Mouse (Mus musculus) stomach, embryonic 15.5 days (tissue): ENCODE measurements around the gene Trim69. TPM values are rescaled to one million over a fixed set of nuclear protein-coding genes. Genes with fewer than 3 reads are reported as not detected.
"Not testable (repeated sequence)": the region's sequence is repeated elsewhere in the genome, so short reads cannot be mapped to it uniquely, and the experiment has no call there.

Experiments
- ATAC-seq: fragments of 200-750 bp; cut with Nextera tagmentation; 2 replicates; pipeline ENCODE4 v1.8.0; 2017; ENCODE audit warnings: low read depth, moderate number of reproducible peaks, moderate TSS enrichment; ENCODE audit not compliant: insufficient read depth, low FRiP score
- H3K27ac ChIP-seq: fragments of 300-500 bp; sonication (generic); 2 replicates; pipeline ENCODE4 v1.5.1; 2015; ENCODE audit warnings: mild to moderate bottlenecking, inconsistent platforms
- H3K27me3 ChIP-seq: fragments of 300-500 bp; sonication (generic); replicated peaks from 2 replicates; pipeline ENCODE4 v1.6.1; 2015; ENCODE audit warnings: inconsistent platforms
- H3K36me3 ChIP-seq: fragments of 300-500 bp; sonication (generic); 2 replicates; pipeline ENCODE4 v1.6.1; 2015; ENCODE audit warnings: inconsistent platforms
- H3K4me1 ChIP-seq: fragments of 300-500 bp; sonication (generic); 2 replicates; pipeline ENCODE4 v1.6.1; 2015; ENCODE audit warnings: inconsistent platforms
- H3K4me2 ChIP-seq: fragments of 300-500 bp; sonication (generic); 2 replicates; pipeline ENCODE4 v1.6.1; 2015; ENCODE audit warnings: mild to moderate bottlenecking, inconsistent platforms
- H3K4me3 ChIP-seq: fragments of 300-500 bp; sonication (generic); replicated peaks from 2 replicates; pipeline ENCODE4 v1.5.1; 2015; ENCODE audit warnings: inconsistent platforms
- H3K9ac ChIP-seq: fragments of 300-500 bp; sonication (generic); 2 replicates; pipeline ENCODE4 v1.6.1; 2015; ENCODE audit warnings: inconsistent platforms
- H3K9me3 ChIP-seq: fragments of 300-500 bp; sonication (generic); 2 replicates; pipeline ENCODE4 v1.6.1; 2016; ENCODE audit warnings: inconsistent platforms
- WGBS: fragments of 180-500 bp; shearing (Covaris S2); methylation state at CpG from one replicate; pipeline ENCODE4 v1.1.7; 2015; 5-methylcytosine and 5-hydroxymethylcytosine counted together
- polyA plus RNA-seq: library from polyadenylated mRNA; unstranded; fragments of >200 nt; fragmentation: Nextera tagmentation; extraction: Ambion mirVana; gene quantifications from 2 replicates; pipeline ENCODE4 v1.2.1, GENCODE M21; 2015

The Trim69 gene
- polyA plus RNA-seq, 1 experiment from 2014 or later: not detected

- no peaks in the 10 kb centered on the region for H3K9me3 ChIP-seq
- H3K4me2 ChIP-seq: no peak overlapping the region
- no peaks in the 10 kb centered on the region for H3K36me3 ChIP-seq
- H3K27me3 ChIP-seq: no peaks in the 10 kb centered on the region
- no peak overlapping the region for H3K4me3 ChIP-seq
- no peaks in the 10 kb centered on the region for H3K4me1 ChIP-seq
- H3K9ac ChIP-seq: no peak overlapping the region
- no peak overlapping the region for H3K27ac ChIP-seq
- no peak for ATAC-seq
- WGBS: 67% methylated on average over 8 of the region's 8 CpGs
These were observed 19.7 kb downstream of the Trim69 start for GRCm38 (mm10) chr2:122180051-122180822.

- ATAC-seq: no peak
- 84% methylated on average over 4 of the region's 4 CpGs for WGBS
- Histone ChIP-seq H3K4me2 (no peak overlapping the region), H3K36me3 (no peaks in the 10 kb centered on the region), H3K9ac (no peak overlapping the region), H3K27ac (no peak overlapping the region), H3K4me1 (no peaks in the 10 kb centered on the region), H3K27me3 (no peaks in the 10 kb centered on the region), H3K9me3 (no peaks in the 10 kb centered on the region), H3K4me3 (no peak overlapping the region)
These were observed 24.6 kb downstream of the Trim69 start for GRCm38 (mm10) chr2:122185086-122185485.

GRCm38 (mm10) chr2:122186106-122186505, 25.6 kb downstream of the Trim69 start, which contains the start of the genes Patl2 and Terb2:
Gene Patl2 (minus strand): TSS chr2:122186189.
Gene Terb2 (plus strand): TSS chr2:122186272.
- Histone ChIP-seq H3K27ac (no peak within 1 kb of the TSS), H3K4me1 (no peaks in the 10 kb centered on the region), H3K9ac (no peak within 1 kb of the TSS), H3K36me3 (no peaks in the 10 kb centered on the region), H3K4me2 (no peak within 1 kb of the TSS), H3K9me3 (no peaks in the 10 kb centered on the region), H3K27me3 (no peaks in the 10 kb centered on the region), H3K4me3 (no peak within 1 kb of the TSS)
- WGBS: 81% methylated on average over 17 of the region's 17 CpGs
- no peak for ATAC-seq

- no peak overlapping the region for H3K4me2 ChIP-seq
- H3K4me1 ChIP-seq: no peaks in the 10 kb centered on the region
- WGBS: 83% methylated on average over 3 of the region's 3 CpGs
- no peaks in the 10 kb centered on the region for H3K36me3 ChIP-seq
- H3K27ac ChIP-seq: no peak overlapping the region
- no peak for ATAC-seq
- no peak overlapping the region for H3K9ac ChIP-seq
- H3K4me3 ChIP-seq: no peak overlapping the region
- H3K9me3 ChIP-seq: no peaks in the 10 kb centered on the region
- no peaks in the 10 kb centered on the region for H3K27me3 ChIP-seq
These were observed 26.3 kb downstream of the Trim69 start for GRCm38 (mm10) chr2:122186751-122187150.

GRCm38 (mm10) chr2:122191849-122192248, 31.3 kb downstream of the Trim69 start:
- 71% methylated on average over 3 of the region's 3 CpGs for WGBS
- Histone ChIP-seq H3K4me3 (no peak overlapping the region), H3K9ac (no peak overlapping the region), H3K9me3 (no peaks in the 10 kb centered on the region), H3K27me3 (no peaks in the 10 kb centered on the region), H3K27ac (no peak overlapping the region), H3K36me3 (no peaks in the 10 kb centered on the region), H3K4me1 (no peaks in the 10 kb centered on the region), H3K4me2 (no peak overlapping the region)
- ATAC-seq: no peak

GRCm38 (mm10) chr2:122194509-122194929, 34.0 kb downstream of the Trim69 start:
- Histone ChIP-seq H3K9me3 (no peaks in the 10 kb centered on the region), H3K4me1 (no peaks in the 10 kb centered on the region), H3K9ac (no peak overlapping the region), H3K4me2 (no peak overlapping the region), H3K4me3 (no peak overlapping the region), H3K36me3 (no peaks in the 10 kb centered on the region), H3K27ac (no peak overlapping the region), H3K27me3 (no peaks in the 10 kb centered on the region)
- 49% methylated on average over 1 of the region's 1 CpGs for WGBS
- ATAC-seq: no peak

- no peak overlapping the region for H3K4me3 ChIP-seq
- no peak overlapping the region for H3K4me2 ChIP-seq
- H3K27ac ChIP-seq: no peak overlapping the region
- H3K36me3 ChIP-seq: no peaks in the 10 kb centered on the region
- ATAC-seq: no peak
- 0 out of 2 replicates have a peak, but pooled peaks cover under 1% of the 10 kb centered on the region for H3K4me1 ChIP-seq
- WGBS: 55% methylated on average over 1 of the region's 1 CpGs
- no peak overlapping the region for H3K9ac ChIP-seq
- no peaks in the 10 kb centered on the region for H3K27me3 ChIP-seq
- no peaks in the 10 kb centered on the region for H3K9me3 ChIP-seq
These were observed 41.0 kb downstream of the Trim69 start for GRCm38 (mm10) chr2:122201501-122201900.

- no peak overlapping the region for H3K9ac ChIP-seq
- H3K36me3 ChIP-seq: no peaks in the 10 kb centered on the region
- no peak overlapping the region for H3K4me2 ChIP-seq
- no peaks in the 10 kb centered on the region for H3K9me3 ChIP-seq
- H3K4me3 ChIP-seq: no peak overlapping the region
- H3K27ac ChIP-seq: no peak overlapping the region; the same call in 1 of the 2 replicates
- WGBS: 42% methylated on average over 2 of the region's 2 CpGs
- H3K4me1 ChIP-seq: 0 out of 2 replicates have a peak, but pooled peaks cover 3% of the 10 kb centered on the region
- H3K27me3 ChIP-seq: no peaks in the 10 kb centered on the region
- peak; percentile 70 for ATAC-seq
These were observed 46.1 kb downstream of the Trim69 start for GRCm38 (mm10) chr2:122206440-122207107.

- Histone ChIP-seq H3K4me2 (no peak overlapping the region), H3K27ac (no peak overlapping the region), H3K4me1 (0 out of 2 replicates have a peak, but pooled peaks cover 3% of the 10 kb centered on the region), H3K27me3 (no peaks in the 10 kb centered on the region), H3K36me3 (no peaks in the 10 kb centered on the region), H3K9me3 (no peaks in the 10 kb centered on the region), H3K4me3 (no peak overlapping the region), H3K9ac (no peak overlapping the region)
- ATAC-seq: no peak
- WGBS: 56% methylated on average over 3 of the region's 3 CpGs
These were observed 50.2 kb downstream of the Trim69 start for GRCm38 (mm10) chr2:122210534-122211228.

- H3K4me1 ChIP-seq, H3K27me3 ChIP-seq, H3K9ac ChIP-seq, H3K9me3 ChIP-seq, ATAC-seq, H3K27ac ChIP-seq, H3K4me2 ChIP-seq, H3K36me3 ChIP-seq, H3K4me3 ChIP-seq: not testable (repeated sequence)
- WGBS: 83% methylated on average over 4 of the region's 4 CpGs
These were observed 56.6 kb downstream of the Trim69 start for GRCm38 (mm10) chr2:122217075-122217474.

GRCm38 (mm10) chr2:122218234-122218633, 57.7 kb downstream of the Trim69 start:
- Histone ChIP-seq H3K9ac (no peak overlapping the region), H3K4me1 (no peaks in the 10 kb centered on the region), H3K9me3 (no peaks in the 10 kb centered on the region), H3K27me3 (no peaks in the 10 kb centered on the region), H3K4me3 (no peak overlapping the region), H3K36me3 (no peaks in the 10 kb centered on the region), H3K27ac (no peak overlapping the region), H3K4me2 (no peak overlapping the region)
- 79% methylated on average over 2 of the region's 2 CpGs for WGBS
- no peak for ATAC-seq

- Histone ChIP-seq H3K4me2 (no peak overlapping the region), H3K4me1 (no peaks in the 10 kb centered on the region), H3K4me3 (no peak overlapping the region), H3K27me3 (no peaks in the 10 kb centered on the region), H3K27ac (no peak overlapping the region), H3K9me3 (no peaks in the 10 kb centered on the region), H3K36me3 (no peaks in the 10 kb centered on the region), H3K9ac (no peak overlapping the region)
- 33% methylated on average over 4 of the region's 4 CpGs for WGBS
- no peak for ATAC-seq
These were observed 60.9 kb downstream of the Trim69 start for GRCm38 (mm10) chr2:122221378-122221777.
